Mouse (Mus musculus) CH12.LX (cell line): ENCODE measurements around the gene Lamb2. TPM values are rescaled to one million over a fixed set of nuclear protein-coding genes. Genes with fewer than 3 reads are reported as not detected.

ENCODE experiments used
- DNase-seq: peaks from one replicate; pipeline ENCODE4 v3.0.0-alpha.2; 2013; ENCODE audit errors: extremely low read depth
- H3K27ac ChIP-seq: 2 replicates; pipeline ENCODE4 v1.5.1; 2012; ENCODE audit warnings: low read depth, mild to moderate bottlenecking, control low read depth, moderate library complexity; ENCODE audit not compliant: insufficient read depth
- H3K27me3 ChIP-seq: replicated peaks from 2 replicates; pipeline ENCODE3; 2012; ENCODE audit warnings: inconsistent platforms
- H3K36me3 ChIP-seq, 2 experiments: replicated peaks in 1 of 2; 2 replicates each; pipeline versions ENCODE3 to v1.6.1; 2012; ENCODE audit warnings: inconsistent platforms in 1 of 2, low read length in 1 of 2, mild to moderate bottlenecking in 1 of 2, mixed read lengths in 1 of 2, moderate library complexity in 1 of 2; ENCODE audit not compliant: control insufficient read depth in 1 of 2, insufficient read depth in 1 of 2
- H3K4me1 ChIP-seq, 2 experiments: 2 replicates each; pipeline ENCODE4 v1.6.1; 2012; ENCODE audit warnings: inconsistent platforms in 1 of 2, moderate library complexity in 1 of 2; ENCODE audit not compliant: insufficient read depth in 2 of 2, control insufficient read depth in 1 of 2
- H3K4me2 ChIP-seq: 2 replicates; pipeline ENCODE4 v1.6.1; 2012; ENCODE audit warnings: low read depth, mild to moderate bottlenecking, control low read depth; ENCODE audit not compliant: poor library complexity, insufficient read depth, severe bottlenecking
- H3K4me3 ChIP-seq, 3 experiments: fragments of 150-350 bp in 1 of 3; sonication (generic) in 1 of 3; replicated peaks in 1 of 3; 2 replicates each; pipeline versions ENCODE3 to v1.5.1; 2011 to 2012; ENCODE audit warnings: low read depth in 2 of 3, low read length in 2 of 3, mild to moderate bottlenecking in 2 of 3, moderate library complexity in 2 of 3, control low read depth in 1 of 3, improper control_type of control experiment in 1 of 3, inconsistent platforms in 1 of 3, mixed read lengths in 1 of 3; ENCODE audit not compliant: poor library complexity in 1 of 3
- H3K79me2 ChIP-seq: replicated peaks from 2 replicates; pipeline ENCODE4 v1.6.1; 2012; ENCODE audit warnings: mild to moderate bottlenecking, moderate library complexity; ENCODE audit not compliant: control insufficient read depth, poor library complexity, insufficient read depth, severe bottlenecking; ENCODE audit errors: extremely low read depth
- H3K9ac ChIP-seq: 2 replicates; pipeline ENCODE4 v1.6.1; 2012; ENCODE audit warnings: low read depth, mild to moderate bottlenecking, control low read depth, moderate library complexity; ENCODE audit not compliant: insufficient read depth
- H3K9me3 ChIP-seq: replicated peaks from 2 replicates; pipeline ENCODE3; 2012; ENCODE audit warnings: low read length, inconsistent platforms, mixed read lengths
- IRF4 ChIP-seq: IDR thresholded peaks from 2 replicates; pipeline ENCODE4 v1.6.1; 2014; ENCODE audit warnings: low read depth, mild to moderate bottlenecking, inconsistent platforms, low read length, improper control_type of control experiment
- JUN ChIP-seq: IDR thresholded peaks from 2 replicates; pipeline ENCODE4 v1.6.1; 2011; ENCODE audit warnings: low read depth, mild to moderate bottlenecking, low read length, improper control_type of control experiment, moderate library complexity; ENCODE audit not compliant: insufficient read depth
- KAT2A ChIP-seq: IDR thresholded peaks from 2 replicates; pipeline ENCODE4 v1.6.1; 2012; ENCODE audit warnings: low read length, improper control_type of control experiment, inconsistent platforms; ENCODE audit not compliant: insufficient replicate concordance
- MAX ChIP-seq: IDR thresholded peaks from 2 replicates; pipeline ENCODE4 v1.6.1; 2011; ENCODE audit warnings: low read length, improper control_type of control experiment
- NELFE ChIP-seq: IDR thresholded peaks from 2 replicates; pipeline ENCODE4 v1.6.1; 2011; ENCODE audit warnings: low read depth, low read length, improper control_type of control experiment
- POLR2A ChIP-seq: IDR thresholded peaks from 2 replicates; pipeline ENCODE4 v1.6.1; 2011; ENCODE audit warnings: low read depth, mild to moderate bottlenecking, improper control_type of control experiment, low read length
- POLR2AphosphoS2 ChIP-seq: IDR thresholded peaks from 2 replicates; pipeline ENCODE4 v1.6.1; 2011; ENCODE audit warnings: low read depth, low read length, improper control_type of control experiment
- RAD21 ChIP-seq: IDR thresholded peaks from 2 replicates; pipeline ENCODE4 v1.6.1; 2011; ENCODE audit warnings: low read depth, mild to moderate bottlenecking, low read length, improper control_type of control experiment, moderate library complexity
- RCOR1 ChIP-seq: conservative IDR thresholded peaks from 2 replicates; pipeline ENCODE4 v1.6.1; 2012; ENCODE audit warnings: low read depth, mild to moderate bottlenecking, inconsistent platforms, low read length, improper control_type of control experiment
- SIN3A ChIP-seq: IDR thresholded peaks from 2 replicates; pipeline ENCODE4 v1.6.1; 2012; ENCODE audit warnings: low read length, improper control_type of control experiment, inconsistent platforms
- SMC3 ChIP-seq: IDR thresholded peaks from 2 replicates; pipeline ENCODE4 v1.6.1; 2011; ENCODE audit warnings: low read depth, low read length, improper control_type of control experiment
- TBP ChIP-seq: conservative IDR thresholded peaks from 2 replicates; pipeline ENCODE4 v1.6.1; 2011; ENCODE audit warnings: low read depth, low read length, improper control_type of control experiment
- TCF12 ChIP-seq: IDR thresholded peaks from 2 replicates; pipeline ENCODE4 v1.6.1; 2014; ENCODE audit warnings: low read depth, mild to moderate bottlenecking, inconsistent platforms, low read length, improper control_type of control experiment
- UBTF ChIP-seq: IDR thresholded peaks from 2 replicates; pipeline ENCODE4 v1.6.1; 2012; ENCODE audit warnings: low read depth, mild to moderate bottlenecking, inconsistent platforms, low read length, improper control_type of control experiment, moderate library complexity
- USF1 ChIP-seq: IDR thresholded peaks from 2 replicates; pipeline ENCODE4 v1.6.1; 2014; ENCODE audit warnings: low read depth, mild to moderate bottlenecking, inconsistent platforms, low read length, improper control_type of control experiment
- USF2 ChIP-seq: conservative IDR thresholded peaks from 2 replicates; pipeline ENCODE4 v1.6.1; 2011; ENCODE audit warnings: low read depth, low read length, improper control_type of control experiment
- ZKSCAN1 ChIP-seq: IDR thresholded peaks from 2 replicates; pipeline ENCODE4 v1.6.1; 2012; ENCODE audit warnings: low read depth, inconsistent platforms, low read length, improper control_type of control experiment, borderline replicate concordance
- ZMIZ1 ChIP-seq: IDR thresholded peaks from 2 replicates; pipeline ENCODE4 v1.6.1; 2012; ENCODE audit warnings: low read depth, mild to moderate bottlenecking, inconsistent platforms, low read length, improper control_type of control experiment
- dilution Hi-C: fragments of 300-500 bp; cut with MboI; formaldehyde crosslinking; loops from 2 replicates; pipeline ENCODE4 v1.14.3; 2020; ENCODE audit warnings: low sequenced_read_pairs; ENCODE audit not compliant: extremely low pct_unique_long_range_greater_than_20kb, extremely low pct_ligation_motif_present
- in situ Hi-C: fragments of 300-500 bp; cut with MboI; formaldehyde crosslinking; loops from 3 replicates; pipeline ENCODE4 v1.14.3; 2019; ENCODE audit warnings: low sequenced_read_pairs, low pct_ligation_motif_present, low pct_unique_long_range_greater_than_20kb, mixed read lengths
- polyA plus RNA-seq: library from polyadenylated mRNA; unstranded; fragments of >175 nt; gene quantifications from 2 replicates; pipeline ENCODE4 v1.2.1, GENCODE M21; 2012; ENCODE audit warnings: low read depth; ENCODE audit not compliant: insufficient read length
- total RNA-seq, 2 experiments: library from RNA; depleted of rRNA; stranded (reverse); fragments of 300-350 nt in 1 of 2; fragments of >200 nt in 1 of 2; gene quantifications; 2 replicates each; pipeline ENCODE4 v1.2.3; 2012 to 2014

Lamb2 gene
- total RNA-seq (2012; rRNA removed) (0.08 and 0.89 TPM in 2 replicates), total RNA-seq (2014; rRNA removed) (0.04 TPM in 1 of 2 replicates, not detected in the other), polyA plus RNA-seq (0.11 and 0.17 TPM in 2 replicates)

GRCm38 (mm10) chr9:108479721-108480351 lies at the start of gene Lamb2:
Lamb2 (plus strand) TSS chr9:108479736.
- in situ Hi-C loops, result no loop called here
- Histone ChIP-seq H3K79me2 (no peaks in the 10 kb centered on the region), H3K4me1 (no peaks in the 10 kb centered on the region), H3K36me3 (no peaks in the 10 kb centered on the region), H3K4me3 (no peak within 1 kb of the TSS), H3K4me2 (no peak within 1 kb of the TSS), H3K9ac (no peak within 1 kb of the TSS), H3K9me3 (no peaks in the 10 kb centered on the region), H3K27ac (no peak within 1 kb of the TSS), H3K27me3 (no peaks in the 10 kb centered on the region)
- DNase-seq, result no peak
- TF ChIP-seq POLR2AphosphoS2 (no peak), TBP (0 out of 2 replicates have a peak, but pooled peaks have one; percentile 28)
- TF ChIP-seq, all 38 proteins: peak for 1
- dilution Hi-C loops, result no loop called here

GRCm38 (mm10) chr9:108431431-108432067 lies 48.0 kb upstream of the Lamb2 start:
- TF ChIP-seq RCOR1 (no peak), SMC3 (no peak), ZKSCAN1 (no peak), SIN3A (no peak), KAT2A (no peak), POLR2A (no peak), ZMIZ1 (no peak), POLR2AphosphoS2 (no peak), USF1 (no peak), MAX (no peak), IRF4 (no peak), JUN (no peak), NELFE (no peak), RAD21 (no peak), UBTF (no peak), USF2 (no peak), TCF12 (no peak)
- dilution Hi-C loops, result no loop called here

More at GRCm38 (mm10) chr9:108431431-108432067, 48.0 kb upstream of the Lamb2 start:
- Histone ChIP-seq H3K9ac (no peak overlapping the region), H3K27me3 (peaks cover 18% of the 10 kb centered on the region), H3K4me1 (no peaks in the 10 kb centered on the region), H3K36me3 (no peaks in the 10 kb centered on the region), H3K4me2 (no peak overlapping the region), H3K79me2 (no peaks in the 10 kb centered on the region), H3K9me3 (peaks cover 5% of the 10 kb centered on the region), H3K4me3 (no peak overlapping the region), H3K27ac (no peak overlapping the region)
- in situ Hi-C loops, result no loop called here
- no peak for DNase-seq
